Mouse (Mus musculus) ES-Bruce4 (cell line): ENCODE data around the gene Nrsn2.

Experiments used
- CTCF ChIP-seq: IDR thresholded peaks from one replicate; pipeline ENCODE4 v1.8.1; 2011; ENCODE audit warnings: low read depth, low read length
- EP300 ChIP-seq: IDR thresholded peaks from 2 replicates; pipeline ENCODE4 v1.6.1; 2011; ENCODE audit warnings: low read depth, low read length; ENCODE audit not compliant: insufficient read depth
- POLR2A ChIP-seq: IDR thresholded peaks from one replicate; pipeline ENCODE4 v1.8.1; 2011; ENCODE audit warnings: low read length; ENCODE audit not compliant: insufficient read depth

GRCm38 (mm10) chr2:152338319-152338718 lies 38.1 kb downstream of the Nrsn2 start:
- TF ChIP-seq POLR2A: no peak
- no peak for TF ChIP-seq CTCF
- no peak for TF ChIP-seq EP300
